Mouse (Mus musculus) heart, postnatal 0 days (tissue): ENCODE results near the gene Dcun1d3. TPM values are rescaled to one million over a fixed set of nuclear protein-coding genes. Genes with fewer than 3 reads are reported as not detected.
A peak's percentile ranks its signal among the peaks of the same experiment; 100 is the strongest.

Source experiments
- ATAC-seq: fragments of 200-750 bp; cut with Nextera tagmentation; 2 replicates; pipeline ENCODE4 v1.8.0; 2017; ENCODE audit warnings: low read depth, moderate number of reproducible peaks, moderate library complexity; ENCODE audit not compliant: insufficient read depth
- DNase-seq: peaks from one replicate; pipeline ENCODE4 v3.0.0-alpha.2; 2016; ENCODE audit warnings: low spot score
- H3K27ac ChIP-seq: fragments of 300-500 bp; sonication (generic); 2 replicates; pipeline ENCODE4 v1.5.1; 2014; ENCODE audit warnings: low read depth, mild to moderate bottlenecking
- H3K27me3 ChIP-seq: fragments of 300-500 bp; sonication (generic); 2 replicates; pipeline ENCODE4 v1.6.1; 2014; ENCODE audit warnings: low read length, mixed read lengths; ENCODE audit not compliant: control insufficient read depth, insufficient read depth
- H3K36me3 ChIP-seq: fragments of 300-500 bp; sonication (generic); replicated peaks from 2 replicates; pipeline ENCODE4 v1.6.1; 2014; ENCODE audit warnings: low read length, mixed read lengths; ENCODE audit not compliant: control insufficient read depth, insufficient read depth
- H3K4me1 ChIP-seq: fragments of 300-500 bp; sonication (generic); 2 replicates; pipeline ENCODE4 v1.6.1; 2014; ENCODE audit warnings: antibody characterized with exemption; ENCODE audit not compliant: control insufficient read depth, insufficient read depth
- H3K4me2 ChIP-seq: fragments of 300-500 bp; sonication (generic); 2 replicates; pipeline ENCODE4 v1.6.1; 2014; ENCODE audit warnings: low read depth, mild to moderate bottlenecking, low read length, moderate library complexity
- H3K4me3 ChIP-seq: fragments of 300-500 bp; sonication (generic); 2 replicates; pipeline ENCODE4 v1.5.1; 2014; ENCODE audit warnings: low read depth, low read length
- H3K9ac ChIP-seq: fragments of 300-500 bp; sonication (generic); replicated peaks from 2 replicates; pipeline ENCODE4 v1.6.1; 2014; ENCODE audit warnings: low read depth, low read length, mixed read lengths
- H3K9me3 ChIP-seq: fragments of 300-500 bp; sonication (generic); replicated peaks from 2 replicates; pipeline ENCODE4 v1.6.1; 2016; ENCODE audit warnings: low read length; ENCODE audit not compliant: control insufficient read depth
- CTCF ChIP-seq: IDR thresholded peaks from 2 replicates; pipeline ENCODE4 v1.5.1; 2016; ENCODE audit warnings: antibody characterized with exemption, control low read depth, low read depth
- EP300 ChIP-seq: IDR thresholded peaks from 2 replicates; pipeline ENCODE4 v1.6.1; 2016; ENCODE audit warnings: antibody characterized with exemption, low read depth
- WGBS: fragments of 180-500 bp; shearing (Covaris S2); extraction: QIAGEN DNeasy Blood & Tissue Kit; methylation state at CpG from one replicate; pipeline ENCODE4 v1.1.7; 2014; 5-methylcytosine and 5-hydroxymethylcytosine counted together
- polyA plus RNA-seq: library from polyadenylated mRNA; unstranded; fragments of >200 nt; fragmentation: Nextera tagmentation; extraction: Ambion mirVana; gene quantifications from 2 replicates; pipeline ENCODE4 v1.2.1, GENCODE M21; 2015
- total RNA-seq: library from RNA; depleted of rRNA; stranded (reverse); fragments of >200 nt; gene quantifications from 2 replicates; pipeline ENCODE4 v1.2.3, GENCODE M21; 2014; ENCODE audit warnings: low replicate concordance

The Dcun1d3 gene
- total and polyA plus RNA-seq, 2 experiments from 2014 or later = 5.5 to 8.2 TPM

- no peak overlapping the region for H3K9ac ChIP-seq
- 94% methylated on average over 2 of the region's 2 CpGs for WGBS
- ATAC-seq (no peak), DNase-seq (no peak)
- H3K4me1 ChIP-seq = no peaks in the 10 kb centered on the region
- no peak overlapping the region for H3K4me2 ChIP-seq
- no peaks in the 10 kb centered on the region for H3K9me3 ChIP-seq
- H3K27me3 ChIP-seq = no peaks in the 10 kb centered on the region
- no peak overlapping the region for H3K27ac ChIP-seq
- TF ChIP-seq CTCF = no peak
- no peak for TF ChIP-seq EP300
- no peak overlapping the region for H3K4me3 ChIP-seq
- H3K36me3 ChIP-seq = peaks cover 24% of the 10 kb centered on the region
These were observed 41.7 kb downstream of the Dcun1d3 start for GRCm38 (mm10) chr7:119854362-119854761.

- peaks cover 19% of the 10 kb centered on the region for H3K36me3 ChIP-seq
- H3K27me3 ChIP-seq = no peaks in the 10 kb centered on the region
- no peak overlapping the region for H3K4me3 ChIP-seq
- TF ChIP-seq CTCF (no peak), EP300 (no peak)
- H3K4me1 ChIP-seq = no peaks in the 10 kb centered on the region
- H3K9me3 ChIP-seq = no peaks in the 10 kb centered on the region
- no peak overlapping the region for H3K9ac ChIP-seq
- H3K4me2 ChIP-seq = no peak overlapping the region
- ATAC-seq = no peak
- H3K27ac ChIP-seq = no peak overlapping the region
- no peak for DNase-seq
- 91% methylated on average over 1 of the region's 1 CpGs for WGBS
These were observed 42.9 kb downstream of the Dcun1d3 start for GRCm38 (mm10) chr7:119853186-119853585.

DNA sequence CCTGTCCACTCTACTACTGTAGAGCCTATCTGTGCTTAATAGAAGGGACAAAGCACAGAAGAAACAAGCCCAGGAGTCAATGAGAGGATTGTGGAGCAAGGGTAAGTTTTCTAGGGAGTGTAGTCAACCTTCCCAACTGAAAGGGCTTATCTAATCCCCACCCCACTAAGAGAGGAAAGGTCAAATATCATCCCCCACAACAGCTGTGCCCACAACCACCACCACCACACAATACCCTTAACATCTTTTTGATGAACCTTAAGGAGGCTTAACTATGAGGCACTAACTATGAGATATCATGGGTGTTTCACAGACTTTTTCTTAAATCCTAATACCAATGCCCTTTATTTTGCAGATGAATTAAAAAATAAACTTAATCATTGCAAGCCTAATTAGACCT is 43.6 kb downstream of the Dcun1d3 start:
- no peak overlapping the region for H3K4me3 ChIP-seq
- TF ChIP-seq CTCF = no peak
- no peak for TF ChIP-seq EP300
- H3K27me3 ChIP-seq = no peaks in the 10 kb centered on the region
- H3K4me2 ChIP-seq = no peak overlapping the region
- DNase-seq (no peak), ATAC-seq (no peak)
- no peak overlapping the region for H3K9ac ChIP-seq
- no peaks in the 10 kb centered on the region for H3K4me1 ChIP-seq
- no peaks in the 10 kb centered on the region for H3K9me3 ChIP-seq
- H3K36me3 ChIP-seq = peaks cover 13% of the 10 kb centered on the region; the same call in 1 of the 2 replicates
- H3K27ac ChIP-seq = no peak overlapping the region

GRCm38 (mm10) chr7:119850737-119851136 is 45.4 kb downstream of the Dcun1d3 start:
- DNase-seq (peak; percentile 23), ATAC-seq (no peak)
- Histone ChIP-seq H3K9ac (no peak overlapping the region), H3K4me3 (no peak overlapping the region), H3K27me3 (no peaks in the 10 kb centered on the region), H3K4me2 (no peak overlapping the region), H3K27ac (peak overlapping the region; percentile 11; the same call in 1 of the 2 replicates), H3K36me3 (peaks cover 4% of the 10 kb centered on the region; the same call in 1 of the 2 replicates), H3K9me3 (no peaks in the 10 kb centered on the region), H3K4me1 (no peaks in the 10 kb centered on the region)
- WGBS = 43% methylated on average over 5 of the region's 5 CpGs
- no peak for TF ChIP-seq EP300
- no peak for TF ChIP-seq CTCF

DNA sequence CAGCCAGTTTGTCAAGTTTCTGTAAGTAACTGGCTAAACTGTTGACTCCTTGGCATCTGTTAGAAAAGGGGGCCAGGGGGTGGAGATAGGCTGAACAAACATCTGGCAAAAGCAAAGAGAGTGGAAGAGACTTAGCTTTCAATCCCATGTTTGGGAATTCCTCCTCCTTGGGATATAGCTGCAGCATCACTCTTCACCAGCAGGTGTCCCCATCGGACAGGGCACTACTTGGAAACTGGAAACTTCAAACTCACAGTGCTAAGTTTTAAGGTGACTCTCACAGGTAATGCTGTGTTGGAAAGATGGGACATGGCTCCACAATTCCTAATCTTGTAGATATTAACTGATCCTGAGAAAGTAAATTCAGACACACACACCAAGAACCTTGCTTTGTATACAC is 47.0 kb downstream of the Dcun1d3 start:
- ATAC-seq = no peak
- 0% methylated on average over 1 of the region's 1 CpGs for WGBS
- H3K36me3 ChIP-seq = peaks cover 19% of the 10 kb centered on the region
- TF ChIP-seq CTCF = peak; percentile 97
- no peak for TF ChIP-seq EP300
- peak; percentile 53 for DNase-seq
- H3K27ac ChIP-seq = no peak overlapping the region
- no peaks in the 10 kb centered on the region for H3K4me1 ChIP-seq
- no peak overlapping the region for H3K9ac ChIP-seq
- H3K4me3 ChIP-seq = no peak overlapping the region
- no peaks in the 10 kb centered on the region for H3K9me3 ChIP-seq
- no peaks in the 10 kb centered on the region for H3K27me3 ChIP-seq
- no peak overlapping the region for H3K4me2 ChIP-seq

- WGBS = 80% methylated on average over 2 of the region's 2 CpGs
- no peak for ATAC-seq
These were observed 48.7 kb downstream of the Dcun1d3 start for GRCm38 (mm10) chr7:119847396-119847795.

More at GRCm38 (mm10) chr7:119847396-119847795, 48.7 kb downstream of the Dcun1d3 start:
- H3K27me3 ChIP-seq = no peaks in the 10 kb centered on the region
- no peak overlapping the region for H3K4me2 ChIP-seq
- peaks cover 25% of the 10 kb centered on the region for H3K36me3 ChIP-seq
- no peak for DNase-seq
- H3K27ac ChIP-seq = no peak overlapping the region
- H3K4me3 ChIP-seq = no peak overlapping the region
- H3K4me1 ChIP-seq = no peaks in the 10 kb centered on the region
- TF ChIP-seq CTCF = no peak
- no peak for TF ChIP-seq EP300
- no peak overlapping the region for H3K9ac ChIP-seq
- no peaks in the 10 kb centered on the region for H3K9me3 ChIP-seq
